Mouse (Mus musculus): ENCODE data around the gene Thpo. TPM values are rescaled to one million over a fixed set of nuclear protein-coding genes. Genes with fewer than 3 reads are reported as not detected.

Gene Thpo
- total RNA-seq, 2 experiments from 2014 or later: 0.27 TPM; not detected in 1

- peak; percentile 77 for DNase-seq
These were observed 10.0 kb downstream of the Thpo start for GRCm38 (mm10) chr16:20724338-20724748.

- no peak for DNase-seq
These were observed 11.1 kb downstream of the Thpo start for GRCm38 (mm10) chr16:20723247-20723646.

- no peak for DNase-seq
These were observed 11.6 kb downstream of the Thpo start for GRCm38 (mm10) chr16:20722736-20723135.

GRCm38 (mm10) chr16:20721808-20722207, 12.5 kb downstream of the Thpo start:
- DNase-seq: no peak

GRCm38 (mm10) chr16:20717978-20718670, 16.2 kb downstream of the Thpo start:
- DNase-seq: no peak

- peak; percentile 98 for DNase-seq
These were observed 16.9 kb downstream of the Thpo start, which contains the start of the genes Polr2h and Clcn2 for GRCm38 (mm10) chr16:20717181-20717977. Gene Polr2h, plus strand, starts transcription at chr16:20717665. Gene Clcn2, minus strand, starts transcription at chr16:20717746.

GRCm38 (mm10) chr16:20716841-20717180, 17.5 kb downstream of the Thpo start:
- no peak for DNase-seq

GRCm38 (mm10) chr16:20715976-20716840, 18.1 kb downstream of the Thpo start:
- DNase-seq: peak; percentile 80

GRCm38 (mm10) chr16:20715566-20715965, 18.7 kb downstream of the Thpo start:
- DNase-seq: no peak

- DNase-seq: no peak
These were observed 19.1 kb downstream of the Thpo start for GRCm38 (mm10) chr16:20715161-20715560.

GRCm38 (mm10) chr16:20714307-20715080, 19.8 kb downstream of the Thpo start:
- no peak for DNase-seq

- DNase-seq: no peak
These were observed 21.4 kb downstream of the Thpo start for GRCm38 (mm10) chr16:20712889-20713288.

GRCm38 (mm10) chr16:20712190-20712589, 22.1 kb downstream of the Thpo start:
- no peak for DNase-seq

- DNase-seq: no peak
These were observed 23.5 kb downstream of the Thpo start for GRCm38 (mm10) chr16:20710810-20711209.

- DNase-seq: no peak
These were observed 23.9 kb downstream of the Thpo start for GRCm38 (mm10) chr16:20710370-20710769.

GRCm38 (mm10) chr16:20708939-20709734, 25.2 kb downstream of the Thpo start:
- DNase-seq: peak; percentile 56

GRCm38 (mm10) chr16:20708220-20708938, 25.9 kb downstream of the Thpo start:
- no peak for DNase-seq

- DNase-seq: no peak
These were observed 27.8 kb downstream of the Thpo start for GRCm38 (mm10) chr16:20706407-20707055.

- DNase-seq: no peak
These were observed 28.5 kb downstream of the Thpo start for GRCm38 (mm10) chr16:20705786-20706185.
